Mouse (Mus musculus) heart, embryonic 13.5 days (tissue): ENCODE results near the gene Tns3. TPM values are rescaled to one million over a fixed set of nuclear protein-coding genes. Genes with fewer than 3 reads are reported as not detected.

Experiments used
- ATAC-seq: fragments of 200-750 bp; cut with Nextera tagmentation; 2 replicates; pipeline ENCODE4 v1.8.0; 2017; ENCODE audit warnings: moderate TSS enrichment; ENCODE audit not compliant: insufficient number of reproducible peaks, low FRiP score, low TSS enrichment; ENCODE audit errors: extremely low read depth
- H3K27ac ChIP-seq: fragments of 300-500 bp; sonication (generic); replicated peaks from 2 replicates; pipeline ENCODE4 v1.5.1; 2015; ENCODE audit warnings: moderate library complexity, mild to moderate bottlenecking, inconsistent platforms
- H3K27me3 ChIP-seq: fragments of 300-500 bp; sonication (generic); replicated peaks from 2 replicates; pipeline ENCODE4 v1.6.1; 2015; ENCODE audit warnings: mild to moderate bottlenecking, inconsistent platforms
- H3K36me3 ChIP-seq: fragments of 300-500 bp; sonication (generic); 2 replicates; pipeline ENCODE4 v1.6.1; 2015; ENCODE audit warnings: mild to moderate bottlenecking, inconsistent platforms
- H3K4me1 ChIP-seq: fragments of 300-500 bp; sonication (generic); 2 replicates; pipeline ENCODE4 v1.6.1; 2015; ENCODE audit warnings: inconsistent platforms
- H3K4me2 ChIP-seq: fragments of 300-500 bp; sonication (generic); 2 replicates; pipeline ENCODE4 v1.6.1; 2015; ENCODE audit warnings: inconsistent platforms, mild to moderate bottlenecking, moderate library complexity
- H3K4me3 ChIP-seq: fragments of 300-500 bp; sonication (generic); 2 replicates; pipeline ENCODE4 v1.5.1; 2015; ENCODE audit warnings: moderate library complexity, mild to moderate bottlenecking, inconsistent platforms
- H3K9ac ChIP-seq: fragments of 300-500 bp; sonication (generic); 2 replicates; pipeline ENCODE4 v1.6.1; 2015; ENCODE audit warnings: inconsistent platforms, mild to moderate bottlenecking, moderate library complexity
- H3K9me3 ChIP-seq: fragments of 300-500 bp; sonication (generic); 2 replicates; pipeline ENCODE4 v1.6.1; 2016; ENCODE audit warnings: inconsistent platforms
- WGBS: fragments of 180-500 bp; shearing (Covaris S2); methylation state at CpG from one replicate; pipeline ENCODE4 v1.1.7; 2015; ENCODE audit warnings: mixed read lengths; 5-methylcytosine and 5-hydroxymethylcytosine counted together
- polyA plus RNA-seq: library from polyadenylated mRNA; unstranded; fragments of >200 nt; fragmentation: Nextera tagmentation; extraction: Ambion mirVana; gene quantifications from 2 replicates; pipeline ENCODE4 v1.2.1, GENCODE M21; 2015

Tns3 gene
- polyA plus RNA-seq, 1 experiment from 2014 or later = 15.2 TPM

DNA sequence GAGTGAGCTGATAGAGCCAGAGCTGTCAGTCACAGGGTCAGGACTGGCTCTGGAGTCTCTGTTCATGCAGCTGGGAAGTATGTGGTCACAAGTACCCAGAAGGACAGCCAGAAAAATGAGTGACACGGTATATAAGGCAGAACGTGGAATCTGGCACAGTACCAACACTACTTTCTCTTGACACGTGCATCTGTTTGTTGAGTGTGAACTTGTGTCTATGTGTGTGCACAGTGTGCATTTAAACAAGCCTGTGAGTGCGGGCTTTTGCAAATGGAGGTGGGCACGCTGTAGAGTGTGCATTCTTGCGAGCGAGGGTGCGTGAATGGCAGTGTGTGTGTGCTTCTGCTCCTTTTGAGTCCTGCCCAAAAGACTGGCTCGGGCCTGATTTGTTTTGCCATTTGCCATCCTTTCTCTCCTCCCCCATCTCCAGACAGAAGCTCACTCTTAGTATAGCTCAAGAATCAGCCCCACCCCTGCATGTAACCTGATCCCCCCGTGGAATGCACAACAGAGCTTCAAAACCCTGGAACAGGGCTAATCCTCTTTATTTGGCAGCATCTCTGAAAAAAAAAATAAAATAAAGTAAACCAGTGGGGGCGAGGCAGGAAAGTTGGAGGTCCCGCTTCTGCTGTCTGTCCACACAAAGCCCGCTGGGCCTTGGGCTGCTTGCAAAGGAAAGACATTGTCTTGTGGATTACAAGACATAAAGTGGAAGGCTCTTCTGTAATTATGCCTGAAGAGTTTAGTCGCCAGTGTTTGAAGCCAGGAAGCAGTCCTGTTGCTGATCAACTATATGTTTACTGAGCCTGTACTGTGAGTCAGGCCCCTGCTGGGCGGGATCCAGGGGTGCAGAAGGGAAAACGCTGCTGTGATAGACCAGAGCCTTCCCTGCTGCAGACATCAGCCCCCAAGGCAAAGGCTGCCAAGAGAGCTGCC lies 28.5 kb upstream of the Tns3 start:
- peak; percentile 35; the same call in 1 of the 2 replicates for ATAC-seq
- Histone ChIP-seq H3K4me1 (peaks cover 28% of the 10 kb centered on the region), H3K36me3 (no peaks in the 10 kb centered on the region), H3K27ac (peak overlapping the region; percentile 86), H3K4me3 (peak overlapping the region; percentile 13; the same call in 1 of the 2 replicates), H3K9me3 (no peaks in the 10 kb centered on the region), H3K27me3 (no peaks in the 10 kb centered on the region), H3K9ac (peak overlapping the region; percentile 53), H3K4me2 (peak overlapping the region; percentile 60)
- 9% methylated on average over 16 of the region's 16 CpGs for WGBS

DNA sequence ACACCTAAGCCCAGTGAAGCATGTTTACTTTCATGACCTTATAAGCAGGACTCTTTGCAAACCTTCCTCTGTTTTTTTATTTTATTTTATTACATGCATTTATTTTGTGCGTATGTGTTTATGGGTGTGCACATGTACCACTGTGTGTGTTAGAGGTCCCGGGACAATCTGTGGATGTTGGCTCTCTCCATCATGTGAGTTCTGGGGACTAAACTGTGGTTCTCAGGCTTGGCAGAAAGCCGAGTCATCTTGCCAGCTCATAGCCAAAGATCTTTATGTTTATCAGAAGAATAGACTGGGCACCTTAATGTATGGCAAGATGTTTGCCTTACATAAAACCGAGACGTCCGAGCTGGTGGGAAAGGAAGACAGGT lies 27.8 kb upstream of the Tns3 start:
- Histone ChIP-seq H3K9me3 (no peaks in the 10 kb centered on the region), H3K27me3 (no peaks in the 10 kb centered on the region), H3K9ac (no peak overlapping the region), H3K4me1 (peaks cover 28% of the 10 kb centered on the region), H3K36me3 (no peaks in the 10 kb centered on the region), H3K4me3 (peak overlapping the region; percentile 13; the same call in 1 of the 2 replicates), H3K4me2 (peak overlapping the region; percentile 60), H3K27ac (peak overlapping the region; percentile 86)
- 39% methylated on average over 6 of the region's 6 CpGs for whole genome bisulfite sequencing
- ATAC-seq = no peak

DNA sequence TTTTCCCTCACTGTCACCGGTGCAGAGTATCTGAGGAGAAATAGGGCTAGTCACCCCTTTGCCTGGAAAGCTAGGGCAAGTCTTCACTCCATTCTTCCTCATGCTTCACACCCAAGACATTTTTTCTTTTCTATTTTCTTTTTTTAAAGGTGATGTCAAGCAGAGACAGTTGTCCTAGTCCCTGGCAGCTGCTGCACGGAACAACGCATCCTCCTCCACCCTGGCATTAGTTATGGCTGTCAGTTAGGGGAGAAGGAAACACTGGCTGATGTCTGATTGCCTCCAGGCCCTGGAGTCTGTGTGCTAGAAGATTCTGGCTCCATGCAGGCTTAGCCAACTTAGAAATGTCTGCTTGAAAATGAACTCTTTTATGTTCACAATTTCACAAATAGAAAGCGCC lies 27.3 kb upstream of the Tns3 start:
- H3K27me3 ChIP-seq = no peaks in the 10 kb centered on the region
- H3K4me2 ChIP-seq = no peak overlapping the region
- no peaks in the 10 kb centered on the region for H3K36me3 ChIP-seq
- no peaks in the 10 kb centered on the region for H3K9me3 ChIP-seq
- H3K4me3 ChIP-seq = no peak overlapping the region
- ATAC-seq = no peak
- H3K27ac ChIP-seq = no peak overlapping the region
- H3K9ac ChIP-seq = no peak overlapping the region
- H3K4me1 ChIP-seq = peaks cover 28% of the 10 kb centered on the region
- WGBS = 67% methylated on average over 4 of the region's 4 CpGs

GRCm38 (mm10) chr11:8690633-8691032 lies 26.3 kb upstream of the Tns3 start:
- H3K9ac ChIP-seq = no peak overlapping the region
- no peaks in the 10 kb centered on the region for H3K9me3 ChIP-seq
- H3K27ac ChIP-seq = no peak overlapping the region
- H3K36me3 ChIP-seq = no peaks in the 10 kb centered on the region
- WGBS = 60% methylated on average over 4 of the region's 4 CpGs
- no peak for ATAC-seq
- no peak overlapping the region for H3K4me3 ChIP-seq
- peaks cover 28% of the 10 kb centered on the region for H3K4me1 ChIP-seq
- no peak overlapping the region for H3K4me2 ChIP-seq
- no peaks in the 10 kb centered on the region for H3K27me3 ChIP-seq

DNA sequence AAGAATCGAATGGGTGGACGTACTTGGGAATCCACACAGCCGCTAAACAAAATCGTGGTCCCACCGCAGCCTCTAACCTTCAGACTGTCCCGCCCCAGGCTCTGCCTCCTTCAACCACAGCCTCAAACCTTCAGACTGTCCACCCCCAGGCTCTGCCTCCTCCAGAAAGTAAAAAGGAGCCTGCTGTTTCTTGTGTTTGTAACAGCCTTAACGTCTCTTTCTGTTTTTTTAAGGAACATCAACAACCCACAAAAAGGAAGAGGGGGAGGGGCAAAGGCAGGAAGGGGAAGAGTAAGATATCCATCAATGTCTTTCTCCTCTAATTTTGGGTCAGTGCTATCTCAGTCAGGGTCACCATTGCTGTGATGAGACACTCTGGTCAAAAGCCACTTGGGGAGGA lies 25.2 kb upstream of the Tns3 start:
- no peaks in the 10 kb centered on the region for H3K27me3 ChIP-seq
- peaks cover 28% of the 10 kb centered on the region for H3K4me1 ChIP-seq
- no peak overlapping the region for H3K9ac ChIP-seq
- H3K36me3 ChIP-seq = no peaks in the 10 kb centered on the region
- no peak for ATAC-seq
- no peaks in the 10 kb centered on the region for H3K9me3 ChIP-seq
- H3K4me3 ChIP-seq = no peak overlapping the region
- 0 out of 2 replicates have a peak overlapping the region, but pooled peaks have one; percentile 3 for H3K27ac ChIP-seq
- 79% methylated on average over 7 of the region's 7 CpGs for WGBS
- H3K4me2 ChIP-seq = no peak overlapping the region

GRCm38 (mm10) chr11:8688907-8689306 lies 24.6 kb upstream of the Tns3 start:
- ATAC-seq = no peak
- Histone ChIP-seq H3K4me1 (peaks cover 27% of the 10 kb centered on the region), H3K4me2 (no peak overlapping the region), H3K9me3 (no peaks in the 10 kb centered on the region), H3K36me3 (no peaks in the 10 kb centered on the region), H3K9ac (no peak overlapping the region), H3K27me3 (no peaks in the 10 kb centered on the region), H3K27ac (0 out of 2 replicates have a peak overlapping the region, but pooled peaks have one; percentile 3), H3K4me3 (no peak overlapping the region)
- 83% methylated on average over 8 of the region's 8 CpGs for WGBS

- H3K9ac ChIP-seq = no peak overlapping the region
- 70% methylated on average over 3 of the region's 3 CpGs for WGBS
- no peak overlapping the region for H3K4me2 ChIP-seq
- no peak for ATAC-seq
- H3K4me1 ChIP-seq = peaks cover 6% of the 10 kb centered on the region
- H3K9me3 ChIP-seq = no peaks in the 10 kb centered on the region
- no peak overlapping the region for H3K27ac ChIP-seq
- no peaks in the 10 kb centered on the region for H3K36me3 ChIP-seq
- no peaks in the 10 kb centered on the region for H3K27me3 ChIP-seq
- H3K4me3 ChIP-seq = no peak overlapping the region
Measured at GRCm38 (mm10) chr11:8686501-8686900, 22.2 kb upstream of the Tns3 start.

- H3K27me3 ChIP-seq = no peaks in the 10 kb centered on the region
- H3K4me1 ChIP-seq = peaks cover 7% of the 10 kb centered on the region
- no peak overlapping the region for H3K4me2 ChIP-seq
- H3K9me3 ChIP-seq = no peaks in the 10 kb centered on the region
- H3K27ac ChIP-seq = no peak overlapping the region
- H3K4me3 ChIP-seq = no peak overlapping the region
- ATAC-seq = no peak
- WGBS = 69% methylated on average over 1 of the region's 1 CpGs
- no peak overlapping the region for H3K9ac ChIP-seq
- no peaks in the 10 kb centered on the region for H3K36me3 ChIP-seq
Measured at GRCm38 (mm10) chr11:8686061-8686460, 21.7 kb upstream of the Tns3 start.

DNA sequence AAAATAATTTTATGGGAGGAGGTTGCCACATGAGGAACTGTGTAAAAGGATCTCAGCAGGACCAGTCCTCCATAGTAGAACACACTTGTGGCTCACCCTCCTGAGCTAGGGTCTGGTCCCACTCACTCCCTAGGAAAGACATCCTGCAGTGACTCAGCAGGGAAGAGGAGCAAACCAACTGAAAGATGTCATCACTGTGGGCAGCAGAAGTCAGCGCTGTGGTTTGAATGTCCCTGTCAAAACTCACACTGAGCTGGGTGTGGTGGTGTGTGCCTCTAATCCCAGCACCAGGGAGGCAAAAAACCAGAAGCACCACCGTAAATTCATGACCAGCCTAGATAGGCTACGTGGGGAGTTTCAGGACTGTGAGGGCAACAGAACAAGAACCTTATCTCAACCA lies 20.9 kb upstream of the Tns3 start:
- Histone ChIP-seq H3K9me3 (no peaks in the 10 kb centered on the region), H3K36me3 (no peaks in the 10 kb centered on the region), H3K27ac (no peak overlapping the region), H3K9ac (no peak overlapping the region), H3K4me2 (no peak overlapping the region), H3K27me3 (no peaks in the 10 kb centered on the region), H3K4me3 (no peak overlapping the region), H3K4me1 (peaks cover 14% of the 10 kb centered on the region)
- 57% methylated on average over 3 of the region's 3 CpGs for whole genome bisulfite sequencing
- ATAC-seq = no peak

DNA sequence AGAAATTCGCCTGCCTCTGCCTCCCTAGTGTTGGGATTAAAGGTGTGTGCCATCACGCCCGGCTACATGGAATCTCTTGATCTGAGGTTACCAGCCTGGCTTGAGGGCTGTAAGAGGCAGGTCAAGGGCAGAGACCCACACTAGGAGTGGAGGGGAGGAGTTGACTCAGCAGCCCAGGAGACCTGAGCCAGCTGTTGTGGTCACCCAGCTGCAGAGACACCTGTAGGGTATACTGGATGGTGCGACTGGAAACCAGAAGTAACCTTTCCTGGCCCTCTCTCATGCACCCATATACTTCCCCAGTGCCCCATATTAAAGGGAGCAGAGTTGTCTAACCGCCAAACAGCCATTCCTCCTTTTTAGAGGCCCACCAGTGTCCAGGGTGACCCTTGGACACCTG lies 19.9 kb upstream of the Tns3 start:
- Histone ChIP-seq H3K27ac (no peak overlapping the region), H3K36me3 (no peaks in the 10 kb centered on the region), H3K4me3 (no peak overlapping the region), H3K4me1 (peaks cover 16% of the 10 kb centered on the region), H3K9me3 (no peaks in the 10 kb centered on the region), H3K27me3 (no peaks in the 10 kb centered on the region), H3K4me2 (no peak overlapping the region), H3K9ac (no peak overlapping the region)
- no peak for ATAC-seq
- WGBS = 78% methylated on average over 5 of the region's 5 CpGs

- Histone ChIP-seq H3K9ac (no peak overlapping the region), H3K27me3 (no peaks in the 10 kb centered on the region), H3K9me3 (no peaks in the 10 kb centered on the region), H3K27ac (no peak overlapping the region), H3K36me3 (no peaks in the 10 kb centered on the region), H3K4me1 (peaks cover 22% of the 10 kb centered on the region), H3K4me2 (no peak overlapping the region), H3K4me3 (no peak overlapping the region)
- WGBS = 47% methylated on average over 3 of the region's 3 CpGs
- ATAC-seq = no peak
Measured at GRCm38 (mm10) chr11:8681356-8681755, 17.0 kb upstream of the Tns3 start.

DNA sequence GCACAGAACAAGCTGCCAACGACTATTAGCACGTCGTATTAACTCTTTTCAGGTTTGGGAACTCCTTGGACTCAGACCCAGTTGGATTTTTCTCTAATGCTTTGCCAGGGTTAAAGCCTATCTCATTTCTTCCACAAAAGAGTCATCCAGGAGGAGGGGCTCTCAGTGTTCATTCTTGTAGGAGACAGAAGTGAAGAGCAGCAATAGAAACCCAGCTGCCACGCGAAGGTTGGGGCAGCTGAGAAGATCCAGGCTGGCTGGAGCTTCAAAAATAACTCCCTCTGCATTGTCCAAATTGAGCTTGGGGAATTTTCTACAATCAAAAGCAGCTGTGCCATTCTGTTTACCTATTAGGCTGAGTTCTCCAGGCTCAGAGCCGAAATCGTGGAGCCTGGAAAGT lies 16.3 kb upstream of the Tns3 start:
- H3K9me3 ChIP-seq = no peaks in the 10 kb centered on the region
- peaks cover 22% of the 10 kb centered on the region for H3K4me1 ChIP-seq
- peak overlapping the region; percentile 15; the same call in 1 of the 2 replicates for H3K9ac ChIP-seq
- no peaks in the 10 kb centered on the region for H3K27me3 ChIP-seq
- peak overlapping the region; percentile 46; the same call in 1 of the 2 replicates for H3K27ac ChIP-seq
- no peak for ATAC-seq
- WGBS = 41% methylated on average over 7 of the region's 7 CpGs
- H3K36me3 ChIP-seq = no peaks in the 10 kb centered on the region
- no peak overlapping the region for H3K4me2 ChIP-seq
- no peak overlapping the region for H3K4me3 ChIP-seq
